Mouse (Mus musculus): ENCODE results near the gene Tead1.

GRCm38 (mm10) chr7:112713509-112713908 lies 34.4 kb downstream of the Tead1 start:
- TF ChIP-seq CTCF (IDR thresholded peaks at IDR 0.05; ENCODE audit: extremely low read depth, insufficient read depth, insufficient read length, insufficient replicate concordance) = no peak
- no peak for TF ChIP-seq POLR2A (IDR thresholded peaks at IDR 0.05; ENCODE audit: low read depth, low read length)
